Mouse (Mus musculus): Measurements from ENCODE around the gene Hoxc4. TPM values are rescaled to one million over a fixed set of nuclear protein-coding genes. Genes with fewer than 3 reads are reported as not detected.
A peak's percentile ranks its signal among the peaks of the same experiment; 100 is the strongest.

Gene Hoxc4
- not detected in 2 replicates for polyA plus RNA-seq (2014; fragmentation: Nextera tagmentation; extraction: Ambion mirVana)

DNA sequence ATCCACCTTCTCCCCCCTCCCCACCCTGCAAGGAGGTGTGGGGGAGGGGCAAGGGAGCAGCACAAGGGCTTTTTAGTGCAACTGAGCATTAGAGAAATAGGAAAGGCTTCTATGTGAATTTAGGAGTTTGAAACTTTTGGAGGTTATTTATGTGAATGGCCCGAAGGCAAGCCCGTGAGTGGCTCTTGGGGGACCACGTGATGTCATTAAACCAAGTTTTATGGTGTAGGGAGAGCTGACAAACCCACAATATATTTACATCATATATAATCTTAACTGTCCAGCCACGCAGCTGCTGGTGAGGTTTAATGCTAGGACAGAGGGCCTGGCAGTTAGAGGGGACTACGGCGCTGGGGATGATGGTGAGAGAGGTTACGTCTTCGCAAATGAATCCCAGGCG lies at the start of gene Hoxc4:
Gene Hoxc4, plus strand, starts transcription at position 299 of the 400 bp plus-strand sequence.
- Histone ChIP-seq H3K9ac (ENCODE audit: low read length) (no peak within 1 kb of the TSS), H3K27me3 (ENCODE audit: control insufficient read depth, insufficient read depth, low read length) (peaks cover 100% of the 10 kb centered on the region), H3K4me3 (ENCODE audit: low read depth, low read length) (no peak within 1 kb of the TSS), H3K4me2 (no peak within 1 kb of the TSS), H3K27ac (ENCODE audit: low read depth, low read length) (no peak within 1 kb of the TSS), H3K4me1 (ENCODE audit: control insufficient read depth, insufficient read depth, low read length) (no peaks in the 10 kb centered on the region), H3K36me3 (ENCODE audit: control insufficient read depth, insufficient read depth, low read length) (no peaks in the 10 kb centered on the region), H3K9me3 (ENCODE audit: control insufficient read depth, low read length) (no peaks in the 10 kb centered on the region)
- no peak for ATAC-seq (ENCODE audit: low FRiP score)
- DNase-seq (ENCODE audit: low spot score, missing footprints), result no peak
- 2% methylated on average over 9 of the region's 9 CpGs for WGBS

DNA sequence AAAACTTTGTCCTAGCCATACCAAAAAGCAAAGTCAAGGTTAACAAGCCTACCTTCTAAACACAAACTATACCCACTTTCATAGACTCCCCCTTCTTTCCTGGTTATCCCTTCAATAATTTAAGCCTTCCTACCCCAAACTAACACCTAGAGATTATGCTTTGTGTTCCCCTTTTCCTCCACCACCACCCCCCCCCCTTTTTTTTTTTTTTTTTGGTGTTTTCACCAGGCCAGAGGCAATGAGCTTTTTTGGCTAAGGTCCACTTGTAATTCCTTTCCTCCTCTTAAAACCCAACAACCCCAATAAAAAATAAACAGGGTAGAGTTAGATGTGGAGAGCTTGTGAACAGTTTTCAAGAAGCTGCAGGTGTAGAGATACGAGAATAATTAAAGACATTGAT lies 49.4 kb upstream of the Hoxc4 start:
- H3K27me3 ChIP-seq (ENCODE audit: control insufficient read depth, insufficient read depth, low read length), result peaks cover 99% of the 10 kb centered on the region
- no peak overlapping the region for H3K27ac ChIP-seq (ENCODE audit: low read depth, low read length)
- H3K9ac ChIP-seq (ENCODE audit: low read length), result no peak overlapping the region
- no peaks in the 10 kb centered on the region for H3K36me3 ChIP-seq (ENCODE audit: control insufficient read depth, insufficient read depth, low read length)
- DNase-seq (ENCODE audit: low spot score, missing footprints) (no peak), ATAC-seq (ENCODE audit: low FRiP score) (no peak)
- no peak overlapping the region for H3K4me2 ChIP-seq
- H3K4me1 ChIP-seq (ENCODE audit: control insufficient read depth, insufficient read depth, low read length), result no peaks in the 10 kb centered on the region; the same call in 1 of the 2 replicates
- H3K4me3 ChIP-seq (ENCODE audit: low read depth, low read length), result no peak overlapping the region
- WGBS, result 21% methylated on average over 1 of the region's 1 CpGs
- no peaks in the 10 kb centered on the region for H3K9me3 ChIP-seq (ENCODE audit: control insufficient read depth, low read length)

DNA sequence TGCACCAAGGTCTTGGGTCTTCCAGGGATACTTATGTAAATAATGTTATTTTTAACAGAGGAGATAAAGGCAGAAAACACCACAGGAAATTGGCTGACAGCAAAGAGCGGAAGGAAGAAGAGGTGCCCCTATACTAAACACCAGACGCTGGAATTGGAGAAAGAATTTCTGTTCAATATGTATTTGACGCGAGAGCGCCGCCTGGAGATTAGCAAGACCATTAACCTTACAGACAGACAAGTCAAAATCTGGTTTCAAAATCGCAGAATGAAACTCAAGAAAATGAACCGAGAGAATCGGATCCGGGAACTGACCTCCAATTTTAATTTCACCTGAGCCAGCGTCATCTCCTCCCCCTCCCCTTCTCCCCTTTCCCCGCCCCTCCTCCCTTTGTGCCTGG lies 48.0 kb upstream of the Hoxc4 start:
- no peak for DNase-seq (ENCODE audit: low spot score, missing footprints)
- Histone ChIP-seq H3K4me1 (ENCODE audit: control insufficient read depth, insufficient read depth, low read length) (no peaks in the 10 kb centered on the region; the same call in 1 of the 2 replicates), H3K4me2 (no peak overlapping the region), H3K27ac (ENCODE audit: low read depth, low read length) (no peak overlapping the region), H3K36me3 (ENCODE audit: control insufficient read depth, insufficient read depth, low read length) (no peaks in the 10 kb centered on the region), H3K9ac (ENCODE audit: low read length) (no peak overlapping the region), H3K4me3 (ENCODE audit: low read depth, low read length) (no peak overlapping the region), H3K9me3 (ENCODE audit: control insufficient read depth, low read length) (no peaks in the 10 kb centered on the region), H3K27me3 (ENCODE audit: control insufficient read depth, insufficient read depth, low read length) (peaks cover 98% of the 10 kb centered on the region)
- ATAC-seq (ENCODE audit: low FRiP score), result no peak
- WGBS, result 2% methylated on average over 12 of the region's 12 CpGs

DNA sequence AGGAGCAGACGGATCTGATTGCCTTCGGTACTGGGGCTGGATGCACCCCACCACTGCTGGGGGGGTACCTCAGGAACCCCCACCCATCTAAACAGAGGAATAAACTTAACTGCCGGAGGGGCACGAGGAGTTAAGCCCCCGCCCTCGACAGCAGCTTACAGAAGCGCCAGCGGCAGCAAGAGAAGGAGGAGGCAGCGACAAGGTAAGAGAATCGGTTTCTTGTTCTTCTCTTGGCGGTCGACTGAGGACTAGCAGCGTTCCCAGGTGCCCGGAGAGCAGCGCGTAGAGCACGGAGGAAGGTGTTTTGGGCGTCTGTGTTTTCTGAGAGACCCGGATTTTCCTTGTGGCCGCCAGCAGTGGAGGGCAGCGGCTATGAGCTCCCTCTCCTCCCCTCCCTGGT lies 46.5 kb upstream of the Hoxc4 start:
- Histone ChIP-seq H3K36me3 (ENCODE audit: control insufficient read depth, insufficient read depth, low read length) (no peaks in the 10 kb centered on the region), H3K4me3 (ENCODE audit: low read depth, low read length) (no peak overlapping the region), H3K27me3 (ENCODE audit: control insufficient read depth, insufficient read depth, low read length) (peaks cover 97% of the 10 kb centered on the region), H3K27ac (ENCODE audit: low read depth, low read length) (no peak overlapping the region), H3K4me1 (ENCODE audit: control insufficient read depth, insufficient read depth, low read length) (no peaks in the 10 kb centered on the region), H3K9ac (ENCODE audit: low read length) (no peak overlapping the region), H3K4me2 (no peak overlapping the region), H3K9me3 (ENCODE audit: control insufficient read depth, low read length) (no peaks in the 10 kb centered on the region)
- ATAC-seq (ENCODE audit: low FRiP score) (no peak), DNase-seq (ENCODE audit: low spot score, missing footprints) (peak; percentile 94)
- 1% methylated on average over 21 of the region's 21 CpGs for WGBS

DNA sequence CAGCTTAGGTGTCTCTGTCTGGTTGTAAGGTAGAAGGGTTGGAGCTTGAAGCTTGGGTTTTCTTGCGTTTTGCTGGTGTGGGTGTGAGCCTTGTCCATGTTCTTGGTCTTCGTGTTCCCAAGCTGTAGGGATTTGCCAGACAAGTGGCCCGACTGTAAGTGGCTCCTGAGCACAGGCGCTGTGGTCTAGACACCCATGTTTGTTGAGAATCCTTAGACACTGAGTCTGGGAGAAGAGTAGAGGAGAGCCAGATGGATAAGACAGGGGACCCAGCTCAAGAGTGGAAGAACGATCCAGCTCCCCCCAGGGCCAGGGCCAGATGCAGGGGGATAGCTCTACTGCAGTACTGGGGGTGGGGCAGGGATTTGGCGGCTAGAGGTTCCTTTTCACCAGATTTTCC lies 46.0 kb upstream of the Hoxc4 start:
- WGBS, result 0% methylated on average over 6 of the region's 6 CpGs
- Histone ChIP-seq H3K27me3 (ENCODE audit: control insufficient read depth, insufficient read depth, low read length) (peaks cover 97% of the 10 kb centered on the region), H3K4me3 (ENCODE audit: low read depth, low read length) (no peak overlapping the region), H3K36me3 (ENCODE audit: control insufficient read depth, insufficient read depth, low read length) (no peaks in the 10 kb centered on the region), H3K27ac (ENCODE audit: low read depth, low read length) (no peak overlapping the region), H3K9ac (ENCODE audit: low read length) (no peak overlapping the region), H3K4me2 (no peak overlapping the region), H3K4me1 (ENCODE audit: control insufficient read depth, insufficient read depth, low read length) (no peaks in the 10 kb centered on the region), H3K9me3 (ENCODE audit: control insufficient read depth, low read length) (no peaks in the 10 kb centered on the region)
- DNase-seq (ENCODE audit: low spot score, missing footprints) (peak; percentile 92), ATAC-seq (ENCODE audit: low FRiP score) (no peak)

DNA sequence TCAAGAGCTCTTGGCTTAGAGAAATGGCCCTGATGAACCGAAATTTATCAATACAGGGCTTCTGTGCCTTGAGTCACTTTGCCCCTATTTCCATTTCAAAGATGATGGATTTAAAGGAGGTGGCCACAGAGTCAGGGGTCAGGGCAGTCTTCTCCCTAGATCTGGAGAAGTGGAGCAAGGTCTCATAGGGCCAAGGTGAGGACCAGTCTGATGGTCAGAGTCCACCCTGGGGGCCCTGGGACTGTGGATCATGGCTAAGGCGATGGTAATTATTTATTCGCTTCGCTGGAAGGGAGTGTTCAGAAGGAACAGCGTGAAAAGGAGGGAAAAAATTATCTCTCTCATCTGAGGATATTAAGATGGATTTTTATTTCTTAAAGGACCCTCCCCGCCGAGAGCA lies 43.7 kb upstream of the Hoxc4 start:
- no peak for DNase-seq (ENCODE audit: low spot score, missing footprints)
- no peak for ATAC-seq (ENCODE audit: low FRiP score)
- H3K4me2 ChIP-seq, result no peak overlapping the region
- H3K4me3 ChIP-seq (ENCODE audit: low read depth, low read length), result no peak overlapping the region
- peaks cover 98% of the 10 kb centered on the region for H3K27me3 ChIP-seq (ENCODE audit: control insufficient read depth, insufficient read depth, low read length)
- 3% methylated on average over 7 of the region's 7 CpGs for WGBS
- H3K4me1 ChIP-seq (ENCODE audit: control insufficient read depth, insufficient read depth, low read length), result no peaks in the 10 kb centered on the region
- H3K27ac ChIP-seq (ENCODE audit: low read depth, low read length), result no peak overlapping the region
- H3K36me3 ChIP-seq (ENCODE audit: control insufficient read depth, insufficient read depth, low read length), result no peaks in the 10 kb centered on the region
- H3K9me3 ChIP-seq (ENCODE audit: control insufficient read depth, low read length), result no peaks in the 10 kb centered on the region
- no peak overlapping the region for H3K9ac ChIP-seq (ENCODE audit: low read length)

DNA sequence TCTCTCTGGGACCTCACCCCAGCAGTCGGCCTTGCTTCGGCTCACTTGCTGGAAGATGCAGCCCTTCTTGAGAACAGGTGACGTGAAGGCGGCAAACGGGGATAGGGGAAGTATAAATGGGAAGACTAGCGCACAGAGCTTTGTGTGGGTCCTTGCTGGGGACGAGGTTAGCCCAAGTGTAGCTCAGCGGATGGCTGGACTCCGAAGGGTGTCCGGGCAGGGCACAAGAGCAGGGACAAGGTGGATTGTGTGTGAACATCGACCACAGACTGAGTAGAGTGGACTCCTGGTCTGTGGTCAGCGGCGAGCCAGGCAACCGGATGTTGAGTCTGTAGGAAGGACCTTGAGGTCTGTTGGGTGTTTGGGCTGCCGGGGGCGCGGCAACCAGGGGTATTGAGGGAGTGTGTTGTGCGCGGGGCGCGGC lies 43.0 kb upstream of the Hoxc4 start:
- DNase-seq (ENCODE audit: low spot score, missing footprints) (peak; percentile 95), ATAC-seq (ENCODE audit: low FRiP score) (no peak)

DNA sequence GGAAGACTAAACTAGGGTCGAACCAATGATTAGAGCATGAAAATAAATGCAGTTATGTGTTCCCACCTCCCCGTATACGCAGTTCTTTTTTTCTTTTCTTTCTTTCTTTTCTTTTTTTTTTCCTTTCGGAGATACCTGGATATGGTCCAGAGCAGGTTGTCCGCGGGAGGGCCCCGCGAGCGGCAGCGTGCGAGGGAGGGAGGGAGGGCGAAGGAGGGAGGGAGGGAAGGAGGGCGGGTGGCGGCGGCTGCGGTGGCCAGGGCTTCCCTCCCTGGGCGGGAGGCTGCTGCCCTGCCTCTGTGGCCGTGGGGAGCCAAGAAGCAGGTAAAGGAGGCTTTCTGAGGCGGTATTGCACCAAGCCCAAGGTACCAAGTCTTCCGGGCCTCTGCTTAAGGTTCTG lies 42.6 kb upstream of the Hoxc4 start, which contains the start of gene Hoxc9:
Gene Hoxc9, plus strand, starts transcription at position 269 of the 400 bp plus-strand sequence.
- peaks cover 98% of the 10 kb centered on the region for H3K27me3 ChIP-seq (ENCODE audit: control insufficient read depth, insufficient read depth, low read length)
- ATAC-seq (ENCODE audit: low FRiP score), result no peak
- H3K4me1 ChIP-seq (ENCODE audit: control insufficient read depth, insufficient read depth, low read length), result no peaks in the 10 kb centered on the region; the same call in 1 of the 2 replicates
- DNase-seq (ENCODE audit: low spot score, missing footprints), result no peak
- H3K36me3 ChIP-seq (ENCODE audit: control insufficient read depth, insufficient read depth, low read length), result no peaks in the 10 kb centered on the region
- no peak within 1 kb of the TSS for H3K4me3 ChIP-seq (ENCODE audit: low read depth, low read length)
- no peak within 1 kb of the TSS for H3K4me2 ChIP-seq
- H3K9me3 ChIP-seq (ENCODE audit: control insufficient read depth, low read length), result no peaks in the 10 kb centered on the region
- WGBS, result under 1% methylated on average over 16 of the region's 20 CpGs
- H3K27ac ChIP-seq (ENCODE audit: low read depth, low read length), result no peak within 1 kb of the TSS
- H3K9ac ChIP-seq (ENCODE audit: low read length), result no peak within 1 kb of the TSS

More for the DNA sequence above, 43.0 kb upstream of the Hoxc4 start:
- H3K9me3 ChIP-seq (ENCODE audit: control insufficient read depth, low read length), result no peaks in the 10 kb centered on the region
- no peaks in the 10 kb centered on the region for H3K36me3 ChIP-seq (ENCODE audit: control insufficient read depth, insufficient read depth, low read length)
- 1% methylated on average over 21 of the region's 21 CpGs for WGBS
- no peaks in the 10 kb centered on the region for H3K4me1 ChIP-seq (ENCODE audit: control insufficient read depth, insufficient read depth, low read length)
- no peak overlapping the region for H3K27ac ChIP-seq (ENCODE audit: low read depth, low read length)
- no peak overlapping the region for H3K4me2 ChIP-seq
- H3K9ac ChIP-seq (ENCODE audit: low read length), result no peak overlapping the region
- peaks cover 98% of the 10 kb centered on the region for H3K27me3 ChIP-seq (ENCODE audit: control insufficient read depth, insufficient read depth, low read length)
- no peak overlapping the region for H3K4me3 ChIP-seq (ENCODE audit: low read depth, low read length)

DNA sequence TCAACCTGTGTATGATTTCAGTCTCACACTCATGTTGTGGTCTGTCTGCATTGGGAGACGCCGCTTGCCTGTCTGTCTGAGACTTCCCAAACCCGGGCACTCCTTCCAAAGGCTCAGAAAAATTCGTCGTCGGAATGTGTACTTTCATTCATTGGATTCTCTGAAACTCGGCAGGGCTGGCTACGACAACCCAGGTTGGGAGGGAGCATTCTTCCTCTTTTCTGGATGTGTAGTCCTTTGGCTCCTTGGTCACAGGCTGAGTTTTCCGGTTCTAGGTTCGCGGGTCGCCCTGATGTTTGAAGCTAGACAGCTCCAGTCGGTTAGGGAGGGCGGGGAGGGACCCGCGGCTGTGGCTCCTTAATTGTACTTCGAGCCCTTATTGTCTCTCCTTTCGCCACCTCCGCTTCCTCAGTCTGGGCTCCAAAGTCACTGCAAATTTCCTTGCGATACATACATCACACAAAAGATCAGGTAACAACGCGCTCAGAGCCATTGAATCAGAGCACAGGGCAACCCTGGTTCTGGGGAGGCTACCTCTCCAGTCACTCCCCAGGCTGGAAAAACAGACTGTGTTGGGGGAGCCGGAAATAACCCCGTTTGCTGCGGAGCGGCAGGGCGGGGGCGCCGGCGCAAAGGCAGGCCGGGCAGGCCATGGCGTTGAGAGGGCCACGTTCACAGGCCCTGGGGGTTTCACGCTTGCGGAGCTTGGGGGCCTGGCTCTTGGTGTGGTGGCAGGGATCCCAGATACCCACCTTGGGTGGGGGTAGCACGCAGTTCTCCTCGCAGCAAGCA lies 41.9 kb upstream of the Hoxc4 start:
- ATAC-seq (ENCODE audit: low FRiP score) (no peak), DNase-seq (ENCODE audit: low spot score, missing footprints) (peak; percentile 96)
- H3K9ac ChIP-seq (ENCODE audit: low read length), result no peak overlapping the region
- H3K27ac ChIP-seq (ENCODE audit: low read depth, low read length), result no peak overlapping the region
- H3K4me3 ChIP-seq (ENCODE audit: low read depth, low read length), result no peak overlapping the region
- H3K27me3 ChIP-seq (ENCODE audit: control insufficient read depth, insufficient read depth, low read length), result peaks cover 98% of the 10 kb centered on the region
- no peaks in the 10 kb centered on the region for H3K9me3 ChIP-seq (ENCODE audit: control insufficient read depth, low read length)
- H3K4me1 ChIP-seq (ENCODE audit: control insufficient read depth, insufficient read depth, low read length), result peaks cover 5% of the 10 kb centered on the region; the same call in 1 of the 2 replicates
- H3K4me2 ChIP-seq, result no peak overlapping the region
- under 1% methylated on average over 37 of the region's 37 CpGs for WGBS
- no peaks in the 10 kb centered on the region for H3K36me3 ChIP-seq (ENCODE audit: control insufficient read depth, insufficient read depth, low read length)
